Mouse (Mus musculus) G1E (cell line): ENCODE measurements around the gene Camta1.

Experiments
- CTCF ChIP-seq: IDR thresholded peaks from 2 replicates; pipeline ENCODE4 v1.5.1; 2012; ENCODE audit warnings: low read depth, low read length, inconsistent platforms, mixed read lengths
- GATA2 ChIP-seq: IDR thresholded peaks from 2 replicates; pipeline ENCODE4 v1.6.1; 2012; ENCODE audit warnings: low read depth, low read length, inconsistent platforms, borderline replicate concordance

- TF ChIP-seq CTCF (no peak), GATA2 (no peak)
Observed at GRCm38 (mm10) chr4:151480928-151481327, 380.7 kb downstream of the Camta1 start.
